Mouse (Mus musculus): ENCODE results near the gene Gm10663. TPM values are rescaled to one million over a fixed set of nuclear protein-coding genes. Genes with fewer than 3 reads are reported as not detected.

Gene Gm10663
- polyA plus RNA-seq, 1 experiment from 2014 or later, result not detected

- no peaks in the 10 kb centered on the region for H3K27me3 ChIP-seq
- WGBS, result 60% methylated on average over 5 of the region's 5 CpGs
Measured at GRCm38 (mm10) chr8:65053968-65054367, 20.9 kb upstream of the Gm10663 start.

GRCm38 (mm10) chr8:65056722-65057121, 18.1 kb upstream of the Gm10663 start:
- H3K4me3 ChIP-seq, result no peak overlapping the region
- no peak overlapping the region for H3K27ac ChIP-seq
- H3K36me3 ChIP-seq, result no peaks in the 10 kb centered on the region
- WGBS, result 88% methylated on average over 4 of the region's 4 CpGs
- H3K9ac ChIP-seq, result no peak overlapping the region
- H3K4me1 ChIP-seq (replicated peaks), result no peaks in the 10 kb centered on the region
- no peaks in the 10 kb centered on the region for H3K9me3 ChIP-seq
- no peaks in the 10 kb centered on the region for H3K27me3 ChIP-seq
- ATAC-seq (ENCODE audit: low FRiP score), result no peak
- no peak overlapping the region for H3K4me2 ChIP-seq

More at GRCm38 (mm10) chr8:65053968-65054367, 20.9 kb upstream of the Gm10663 start:
- Histone ChIP-seq H3K4me1 (replicated peaks) (no peaks in the 10 kb centered on the region), H3K36me3 (no peaks in the 10 kb centered on the region), H3K9ac (no peak overlapping the region), H3K4me3 (no peak overlapping the region), H3K27ac (no peak overlapping the region), H3K4me2 (no peak overlapping the region), H3K9me3 (no peaks in the 10 kb centered on the region)
- ATAC-seq (ENCODE audit: low FRiP score), result no peak

- Histone ChIP-seq H3K4me3 (no peak overlapping the region), H3K9ac (no peak overlapping the region), H3K27me3 (no peaks in the 10 kb centered on the region), H3K4me1 (replicated peaks) (no peaks in the 10 kb centered on the region), H3K4me2 (no peak overlapping the region), H3K36me3 (no peaks in the 10 kb centered on the region), H3K9me3 (no peaks in the 10 kb centered on the region), H3K27ac (no peak overlapping the region)
- WGBS, result 69% methylated on average over 4 of the region's 4 CpGs
- ATAC-seq (ENCODE audit: low FRiP score), result no peak
Measured at GRCm38 (mm10) chr8:65062195-65062594, 12.6 kb upstream of the Gm10663 start.

GRCm38 (mm10) chr8:65064071-65064470, 10.8 kb upstream of the Gm10663 start:
- Histone ChIP-seq H3K27ac (no peak overlapping the region), H3K9me3 (no peaks in the 10 kb centered on the region), H3K4me1 (replicated peaks) (no peaks in the 10 kb centered on the region), H3K27me3 (no peaks in the 10 kb centered on the region), H3K4me2 (no peak overlapping the region), H3K9ac (no peak overlapping the region), H3K36me3 (no peaks in the 10 kb centered on the region), H3K4me3 (no peak overlapping the region)
- 47% methylated on average over 2 of the region's 2 CpGs for WGBS
- ATAC-seq (ENCODE audit: low FRiP score), result no peak

GRCm38 (mm10) chr8:65065622-65066021, 9.2 kb upstream of the Gm10663 start:
- Histone ChIP-seq H3K27me3 (no peaks in the 10 kb centered on the region), H3K4me3 (no peak overlapping the region), H3K4me2 (no peak overlapping the region), H3K27ac (no peak overlapping the region), H3K36me3 (no peaks in the 10 kb centered on the region), H3K4me1 (replicated peaks) (no peaks in the 10 kb centered on the region), H3K9me3 (no peaks in the 10 kb centered on the region), H3K9ac (no peak overlapping the region)
- 93% methylated on average over 3 of the region's 3 CpGs for WGBS
- no peak for ATAC-seq (ENCODE audit: low FRiP score)

GRCm38 (mm10) chr8:65067031-65067430, 7.8 kb upstream of the Gm10663 start:
- no peaks in the 10 kb centered on the region for H3K36me3 ChIP-seq
- no peak overlapping the region for H3K9ac ChIP-seq
- 95% methylated on average over 4 of the region's 4 CpGs for WGBS
- H3K4me3 ChIP-seq, result no peak overlapping the region
- H3K27me3 ChIP-seq, result no peaks in the 10 kb centered on the region
- H3K27ac ChIP-seq, result no peak overlapping the region
- no peak for ATAC-seq (ENCODE audit: low FRiP score)
- no peaks in the 10 kb centered on the region for H3K4me1 ChIP-seq (replicated peaks)
- H3K4me2 ChIP-seq, result no peak overlapping the region
- H3K9me3 ChIP-seq, result no peaks in the 10 kb centered on the region

- Histone ChIP-seq H3K9me3 (no peaks in the 10 kb centered on the region), H3K4me1 (replicated peaks) (no peaks in the 10 kb centered on the region), H3K4me3 (no peak overlapping the region), H3K9ac (no peak overlapping the region), H3K27ac (no peak overlapping the region), H3K36me3 (no peaks in the 10 kb centered on the region), H3K4me2 (no peak overlapping the region), H3K27me3 (no peaks in the 10 kb centered on the region)
- no peak for ATAC-seq (ENCODE audit: low FRiP score)
- WGBS, result 44% methylated on average over 10 of the region's 10 CpGs
Measured at GRCm38 (mm10) chr8:65067694-65068472, 7.0 kb upstream of the Gm10663 start.

GRCm38 (mm10) chr8:65068473-65068819, 6.4 kb upstream of the Gm10663 start:
- Histone ChIP-seq H3K27me3 (no peaks in the 10 kb centered on the region), H3K27ac (no peak overlapping the region), H3K4me1 (replicated peaks) (no peaks in the 10 kb centered on the region), H3K36me3 (no peaks in the 10 kb centered on the region), H3K9ac (no peak overlapping the region), H3K9me3 (no peaks in the 10 kb centered on the region), H3K4me3 (no peak overlapping the region), H3K4me2 (no peak overlapping the region)
- no peak for ATAC-seq (ENCODE audit: low FRiP score)
- 75% methylated on average over 4 of the region's 4 CpGs for WGBS

GRCm38 (mm10) chr8:65070996-65071395, 3.8 kb upstream of the Gm10663 start:
- H3K9ac ChIP-seq, result no peak overlapping the region
- no peaks in the 10 kb centered on the region for H3K4me1 ChIP-seq (replicated peaks)
- no peak overlapping the region for H3K4me2 ChIP-seq
- no peak overlapping the region for H3K4me3 ChIP-seq
- no peaks in the 10 kb centered on the region for H3K36me3 ChIP-seq
- no peak for ATAC-seq (ENCODE audit: low FRiP score)
- H3K9me3 ChIP-seq, result no peaks in the 10 kb centered on the region
- no peaks in the 10 kb centered on the region for H3K27me3 ChIP-seq
- WGBS, result 78% methylated on average over 4 of the region's 4 CpGs
- H3K27ac ChIP-seq, result no peak overlapping the region

GRCm38 (mm10) chr8:65080731-65081130, 5.9 kb downstream of the Gm10663 start:
- no peaks in the 10 kb centered on the region for H3K9me3 ChIP-seq
- 0 out of 2 replicates have a peak, but pooled peaks cover 4% of the 10 kb centered on the region for H3K4me1 ChIP-seq (replicated peaks)
- H3K9ac ChIP-seq, result no peak overlapping the region
- no peak overlapping the region for H3K4me2 ChIP-seq
- no peak overlapping the region for H3K27ac ChIP-seq
- H3K27me3 ChIP-seq, result no peaks in the 10 kb centered on the region
- 86% methylated on average over 9 of the region's 9 CpGs for WGBS
- no peak for ATAC-seq (ENCODE audit: low FRiP score)
- H3K36me3 ChIP-seq, result no peaks in the 10 kb centered on the region
- H3K4me3 ChIP-seq, result no peak overlapping the region

- Histone ChIP-seq H3K27me3 (no peaks in the 10 kb centered on the region), H3K27ac (no peak overlapping the region), H3K4me2 (no peak overlapping the region), H3K4me1 (replicated peaks) (0 out of 2 replicates have a peak, but pooled peaks cover 4% of the 10 kb centered on the region), H3K9me3 (no peaks in the 10 kb centered on the region), H3K36me3 (no peaks in the 10 kb centered on the region), H3K4me3 (no peak overlapping the region), H3K9ac (no peak overlapping the region)
- WGBS, result 80% methylated on average over 2 of the region's 2 CpGs
- ATAC-seq (ENCODE audit: low FRiP score), result no peak
Measured at GRCm38 (mm10) chr8:65085680-65086079, 10.8 kb downstream of the Gm10663 start.

GRCm38 (mm10) chr8:65087711-65088110, 12.9 kb downstream of the Gm10663 start:
- Histone ChIP-seq H3K4me3 (no peak overlapping the region), H3K9me3 (no peaks in the 10 kb centered on the region), H3K4me2 (no peak overlapping the region), H3K36me3 (no peaks in the 10 kb centered on the region), H3K27ac (no peak overlapping the region), H3K4me1 (replicated peaks) (0 out of 2 replicates have a peak, but pooled peaks cover 4% of the 10 kb centered on the region), H3K9ac (no peak overlapping the region), H3K27me3 (no peaks in the 10 kb centered on the region)
- no peak for ATAC-seq (ENCODE audit: low FRiP score)
- WGBS, result 77% methylated on average over 8 of the region's 8 CpGs

GRCm38 (mm10) chr8:65088120-65088519, 13.3 kb downstream of the Gm10663 start:
- Histone ChIP-seq H3K4me1 (replicated peaks) (0 out of 2 replicates have a peak, but pooled peaks cover 3% of the 10 kb centered on the region), H3K27ac (no peak overlapping the region), H3K4me2 (no peak overlapping the region), H3K4me3 (no peak overlapping the region), H3K9ac (no peak overlapping the region), H3K9me3 (no peaks in the 10 kb centered on the region), H3K27me3 (no peaks in the 10 kb centered on the region), H3K36me3 (no peaks in the 10 kb centered on the region)
- no peak for ATAC-seq (ENCODE audit: low FRiP score)
- WGBS, result 91% methylated on average over 12 of the region's 12 CpGs

All from hindbrain, embryonic 13.5 days (tissue).